ENCODE assay signal across 9 mouse cellular contexts in the genomic region with DNA sequence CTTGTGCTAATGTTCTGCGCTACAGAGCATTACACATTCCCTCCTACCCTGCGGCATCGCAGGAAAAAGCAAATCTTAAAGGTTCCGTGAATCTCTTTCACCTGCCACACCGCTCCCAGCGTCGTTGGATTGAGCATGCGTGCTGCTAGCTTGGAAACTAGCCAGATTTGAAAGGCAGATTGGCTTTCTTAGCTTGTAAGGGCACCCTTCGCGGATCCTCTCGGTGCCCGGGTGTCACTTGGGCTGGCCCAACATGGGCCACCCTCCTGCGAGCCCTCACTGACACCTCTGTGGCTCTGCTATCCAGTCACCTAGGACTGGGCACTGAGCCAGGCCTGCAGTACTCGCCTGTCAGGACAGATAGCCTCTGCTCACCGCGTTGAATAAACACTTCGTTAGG.
DNase-seq lines count a peak whose midpoint lies in the region; ATAC-seq lines count a peak whose summit lies in the region.
"Had no signal": no experiment of that assay in that cellular context is flagged by ENCODE, and none has a peak within 500 bp of the region (broad histone marks: within the 10 kb centered on the region; RNA-seq: fewer than 3 reads in every experiment).

No protein-coding gene starts in this region.

- 0 out of 2 replicates have a peak overlapping the region, but pooled peaks have one; percentile 17 for H3K27ac ChIP-seq in forebrain, embryonic 10.5 days
- no peak overlapping the region for H3K27ac ChIP-seq in forebrain, embryonic 11.5 days (ENCODE audit: low read depth, low read length)
- H3K27ac ChIP-seq in neural tube, embryonic 13.5 days (replicated peaks): peak overlapping the region; percentile 59

- H3K9me3 ChIP-seq in forebrain, embryonic 10.5 days: no peaks in the 10 kb centered on the region
- H3K9me3 ChIP-seq in forebrain, embryonic 11.5 days (ENCODE audit: control insufficient read depth, low read length): no peaks in the 10 kb centered on the region
- no peaks in the 10 kb centered on the region for H3K9me3 ChIP-seq in neural tube, embryonic 13.5 days

- H3K4me3 ChIP-seq in forebrain, embryonic 10.5 days: no peak overlapping the region
- no peak overlapping the region for H3K4me3 ChIP-seq in forebrain, embryonic 11.5 days (ENCODE audit: low read depth, low read length)
- H3K4me3 ChIP-seq in neural tube, embryonic 13.5 days: no peak overlapping the region

- no peaks in the 10 kb centered on the region for H3K36me3 ChIP-seq in forebrain, embryonic 10.5 days (replicated peaks)
- no peaks in the 10 kb centered on the region for H3K36me3 ChIP-seq in forebrain, embryonic 11.5 days (ENCODE audit: control insufficient read depth, insufficient read depth, low read length)
- H3K36me3 ChIP-seq in neural tube, embryonic 13.5 days: no peaks in the 10 kb centered on the region

- 83% methylated on average over 17 of the region's 17 CpGs for WGBS in forebrain, embryonic 10.5 days
- 69% methylated on average over 17 of the region's 17 CpGs for WGBS in forebrain, embryonic 11.5 days
- 43% methylated on average over 17 of the region's 17 CpGs for WGBS in neural tube, embryonic 13.5 days

- ATAC-seq in forebrain, embryonic 11.5 days (replicated peaks; ENCODE audit: low FRiP score): no peak
- ATAC-seq in neural tube, embryonic 13.5 days (ENCODE audit: low read depth): no peak
- no peak for ATAC-seq in inflammation-experienced regulatory T-cells, adult 6 months

- intact Hi-C loops in heart, postnatal 10 days (cut with DNase I): loop anchor here (1.0 kb wide), 1 partner anchor 24 kb away; no protein-coding TSS in a partner anchor

- DNase-seq in forebrain, embryonic 10.5 days (ENCODE audit: extremely low spot score, low spot score): no peak
- no peak for DNase-seq in forebrain, embryonic 11.5 days (ENCODE audit: low spot score)
- no peak for DNase-seq in neural tube, embryonic 10.5 days (ENCODE audit: extremely low spot score, low spot score)
- peak; percentile 35 to 42 for DNase-seq in heart, postnatal 10 days
- peak; percentile 15 for DNase-seq in right cerebral cortex, postnatal 14 days
- no peak for DNase-seq in T-cell, adult 2 months (ENCODE audit: low spot score)

- H3K4me1 ChIP-seq in forebrain, embryonic 10.5 days: peaks cover 34% of the 10 kb centered on the region
- H3K4me1 ChIP-seq in forebrain, embryonic 11.5 days (replicated peaks; ENCODE audit: control insufficient read depth, insufficient read depth, low read length): no peaks in the 10 kb centered on the region
- H3K4me1 ChIP-seq in neural tube, embryonic 13.5 days (replicated peaks): peaks cover 30% of the 10 kb centered on the region

- H3K27me3 ChIP-seq in forebrain, embryonic 10.5 days (ENCODE audit: poor library complexity, severe bottlenecking): no peaks in the 10 kb centered on the region
- H3K27me3 ChIP-seq in forebrain, embryonic 11.5 days (ENCODE audit: control insufficient read depth, insufficient read depth, low read length): no peaks in the 10 kb centered on the region
- no peaks in the 10 kb centered on the region for H3K27me3 ChIP-seq in neural tube, embryonic 13.5 days

- no peak overlapping the region for H3K9ac ChIP-seq in forebrain, embryonic 11.5 days (ENCODE audit: low read length)
- peak overlapping the region; percentile 49; the same call in 1 of the 2 replicates for H3K9ac ChIP-seq in neural tube, embryonic 13.5 days

- no peak overlapping the region for H3K4me2 ChIP-seq in forebrain, embryonic 11.5 days (ENCODE audit: low read depth, low read length, severe bottlenecking)
- H3K4me2 ChIP-seq in neural tube, embryonic 13.5 days: peak overlapping the region; percentile 31
- H3K4me2 ChIP-seq: liver, embryonic 11.5 days had no signal

Comparison
In these comparisons a context has a peak if more than half of its experiments do, and no peak if none do; other contexts are left out.
1. DNase-seq: peak in heart, postnatal 10 days (2 of 2) and right cerebral cortex, postnatal 14 days (single experiment); none in forebrain, embryonic 10.5 days (single experiment), forebrain, embryonic 11.5 days (single experiment), neural tube, embryonic 10.5 days (single experiment) and T-cell, adult 2 months (single experiment).